Mouse (Mus musculus): Measurements from ENCODE around the gene Pan2.

- no peak for TF ChIP-seq CTCF (IDR thresholded peaks at IDR 0.05)
- no peak for TF ChIP-seq POLR2A (IDR thresholded peaks at IDR 0.05; ENCODE audit: insufficient read depth, low read depth, low read length)
Measured at GRCm38 (mm10) chr10:128263393-128264310, 39.5 kb upstream of the Pan2 start.
